Mouse (Mus musculus): ENCODE measurements around the gene Nos2. TPM values are rescaled to one million over a fixed set of nuclear protein-coding genes. Genes with fewer than 3 reads are reported as not detected.

Nos2 gene
- total and polyA plus RNA-seq, 3 experiments: not detected

GRCm38 (mm10) chr11:78972811-78973351, 52.3 kb downstream of the Nos2 start:
- DNase-seq (ENCODE audit: low read depth, low spot score): no peak
- H3K4me1 ChIP-seq (ENCODE audit: control insufficient read depth in 1 of 2, insufficient read depth in 2 of 2, low read length in 2 of 2): no peaks in the 10 kb centered on the region

GRCm38 (mm10) chr11:78973381-78974150, 53.0 kb downstream of the Nos2 start:
- H3K4me3 ChIP-seq (ENCODE audit: control insufficient read depth in 1 of 2, insufficient read depth in 1 of 2, low read depth in 2 of 2, low read length in 2 of 2): no peak overlapping the region
- DNase-seq (ENCODE audit: low read depth, low spot score): no peak
- TF ChIP-seq CTCF (IDR thresholded peaks at IDR 0.05 in 2 of 3, conservative IDR thresholded peaks at IDR 0.05 in 1 of 3; ENCODE audit: control insufficient read depth in 1 of 3, insufficient read depth in 1 of 3, low read depth in 2 of 3, low read length in 3 of 3, poor library complexity in 1 of 3, severe bottlenecking in 1 of 3) (no peak), POLR2A (IDR thresholded peaks at IDR 0.05; ENCODE audit: control insufficient read depth in 1 of 2, insufficient read depth in 1 of 2, low read depth in 1 of 2, low read length in 2 of 2, poor library complexity in 1 of 2) (no peak), ZKSCAN1 (IDR thresholded peaks at IDR 0.05; ENCODE audit: low read depth, low read length) (no peak), ZMIZ1 (IDR thresholded peaks at IDR 0.05; ENCODE audit: low read depth, low read length) (no peak), TAL1 (IDR thresholded peaks at IDR 0.05; ENCODE audit: low read length) (no peak), ELF1 (IDR thresholded peaks at IDR 0.05; ENCODE audit: low read depth, low read length) (no peak), NRF1 (IDR thresholded peaks at IDR 0.05; ENCODE audit: insufficient read depth, low read depth, low read length, poor library complexity, severe bottlenecking) (no peak), GABPA (IDR thresholded peaks at IDR 0.05; ENCODE audit: low read depth, low read length) (no peak), USF2 (IDR thresholded peaks at IDR 0.05; ENCODE audit: borderline replicate concordance in 1 of 2, insufficient read depth in 1 of 2, low read depth in 1 of 2, low read length in 2 of 2) (no peak), ZC3H11A (IDR thresholded peaks at IDR 0.05; ENCODE audit: low read depth, low read length) (no peak), SIN3A (IDR thresholded peaks at IDR 0.05; ENCODE audit: low read length) (no peak), JUND (IDR thresholded peaks at IDR 0.05; ENCODE audit: low read depth, low read length) (no peak), MAFK (IDR thresholded peaks at IDR 0.05; ENCODE audit: borderline replicate concordance, low read depth, low read length) (no peak)
- no peaks in the 10 kb centered on the region for H3K9me3 ChIP-seq (replicated peaks; ENCODE audit: insufficient read depth, low read length)
- H3K4me1 ChIP-seq (ENCODE audit: control insufficient read depth in 1 of 2, insufficient read depth in 2 of 2, low read length in 2 of 2): no peaks in the 10 kb centered on the region
- H3K9ac ChIP-seq (ENCODE audit: control insufficient read depth, low read depth, low read length, poor library complexity, severe bottlenecking): no peak overlapping the region
- peaks cover 7% of the 10 kb centered on the region; the same call in 1 of the 2 replicates for H3K79me2 ChIP-seq (ENCODE audit: control insufficient read depth, insufficient read depth, low read length, poor library complexity)
- H3K36me3 ChIP-seq (ENCODE audit: control insufficient read depth in 1 of 2, insufficient read depth in 2 of 2, low read length in 2 of 2): peaks cover 1 to 65% of the 10 kb centered on the region in 2 experiments; a peak in 3 of 4 replicates
- no peaks in the 10 kb centered on the region for H3K27me3 ChIP-seq (ENCODE audit: control insufficient read depth in 1 of 2, insufficient read depth in 2 of 2, low read length in 2 of 2)
- no peak overlapping the region for H3K27ac ChIP-seq (ENCODE audit: control insufficient read depth, low read depth, low read length)

More at GRCm38 (mm10) chr11:78972811-78973351, 52.3 kb downstream of the Nos2 start:
- Histone ChIP-seq H3K9ac (ENCODE audit: control insufficient read depth, low read depth, low read length, poor library complexity, severe bottlenecking) (no peak overlapping the region), H3K36me3 (ENCODE audit: control insufficient read depth in 1 of 2, insufficient read depth in 2 of 2, low read length in 2 of 2) (peaks cover 0 to 64% of the 10 kb centered on the region in 2 experiments; a peak in 2 of 4 replicates), H3K27me3 (ENCODE audit: control insufficient read depth in 1 of 2, insufficient read depth in 2 of 2, low read length in 2 of 2) (no peaks in the 10 kb centered on the region), H3K9me3 (replicated peaks; ENCODE audit: insufficient read depth, low read length) (no peaks in the 10 kb centered on the region), H3K27ac (ENCODE audit: control insufficient read depth, low read depth, low read length) (no peak overlapping the region), H3K79me2 (ENCODE audit: control insufficient read depth, insufficient read depth, low read length, poor library complexity) (peaks cover 2% of the 10 kb centered on the region; the same call in 1 of the 2 replicates), H3K4me3 (ENCODE audit: control insufficient read depth in 1 of 2, insufficient read depth in 1 of 2, low read depth in 2 of 2, low read length in 2 of 2) (no peak overlapping the region)
- TF ChIP-seq MYC (IDR thresholded peaks at IDR 0.05; ENCODE audit: low read depth, low read length): no peak
- no peak for TF ChIP-seq MAX (IDR thresholded peaks at IDR 0.05; ENCODE audit: low read length)
- no peak for TF ChIP-seq POLR2AphosphoS2 (IDR thresholded peaks at IDR 0.05; ENCODE audit: low read length)
- TF ChIP-seq POLR2AphosphoS5 (IDR thresholded peaks at IDR 0.05; ENCODE audit: borderline replicate concordance, low read depth, low read length): no peak
- no peak for TF ChIP-seq HCFC1 (IDR thresholded peaks at IDR 0.05; ENCODE audit: low read depth, low read length)
- TF ChIP-seq MAZ (IDR thresholded peaks at IDR 0.05; ENCODE audit: low read depth, low read length): no peak
- no peak for TF ChIP-seq MEF2A (IDR thresholded peaks at IDR 0.05; ENCODE audit: extremely low read depth, insufficient replicate concordance, low read depth, low read length, poor library complexity, severe bottlenecking)
- TF ChIP-seq CTCF (IDR thresholded peaks at IDR 0.05 in 2 of 3, conservative IDR thresholded peaks at IDR 0.05 in 1 of 3; ENCODE audit: control insufficient read depth in 1 of 3, insufficient read depth in 1 of 3, low read depth in 2 of 3, low read length in 3 of 3, poor library complexity in 1 of 3, severe bottlenecking in 1 of 3): no peak
- TF ChIP-seq TBP (IDR thresholded peaks at IDR 0.05; ENCODE audit: low read depth, low read length): no peak
